Mouse (Mus musculus) adrenal gland, adult 2 months (tissue): ENCODE measurements around the gene Prr14l. TPM values are rescaled to one million over a fixed set of nuclear protein-coding genes. Genes with fewer than 3 reads are reported as not detected.

ENCODE experiments used
- polyA plus RNA-seq: library from polyadenylated mRNA; depleted of rRNA; stranded (reverse); fragments of >200 nt; gene quantifications from 2 replicates; pipeline ENCODE4 v1.2.3, GENCODE M21; 2012; rRNA removed
- total RNA-seq, 2 experiments: library from RNA; stranded (reverse); gene quantifications; 2 replicates each; pipeline ENCODE4 v1.2.3; 2021

The Prr14l gene
- total and polyA plus RNA-seq, 3 experiments, result 10.6 to 45.6 (median 25.1) TPM

Other genes starting within 250 kb of the Prr14l start
- gene Yes1, start 243.1 kb downstream of the Prr14l start, total RNA-seq, result 10 to 100 TPM; 42.3 to 43.3 TPM
- gene Yes1, start 243.1 kb downstream of the Prr14l start, polyA plus RNA-seq, result 5.4 and 5.5 TPM in 2 replicates
- 10 to 100 TPM; 55.1 to 64.3 TPM for gene Pisd, start 68.6 kb downstream of the Prr14l start, total RNA-seq
- gene Pisd, start 68.6 kb downstream of the Prr14l start, polyA plus RNA-seq, result 64.6 and 72.8 TPM in 2 replicates
- 1 to 10 TPM in 1 of 2 experiments, not detected in 1; 5.2 TPM for gene Gm20671, start 27.1 kb downstream of the Prr14l start, total RNA-seq
- gene Gm20671, start 27.1 kb downstream of the Prr14l start, polyA plus RNA-seq, result 11.5 and 14.2 TPM in 2 replicates
- gene Depdc5, start 9.4 kb upstream of the Prr14l start, total RNA-seq, result 10 to 100 TPM; 28.6 to 33.3 TPM
- gene Depdc5, start 9.4 kb upstream of the Prr14l start, polyA plus RNA-seq, result 8.0 and 8.6 TPM in 2 replicates
- gene Ywhah, start 164.6 kb upstream of the Prr14l start, total RNA-seq, result 100 to 1,000 TPM; 167 to 190 TPM
- 128 and 132 TPM in 2 replicates for gene Ywhah, start 164.6 kb upstream of the Prr14l start, polyA plus RNA-seq
- gene Slc5a1, start 250.0 kb upstream of the Prr14l start, total RNA-seq, result not detected
- 0.03 TPM in 1 of 2 replicates, not detected in the other for gene Slc5a1, start 250.0 kb upstream of the Prr14l start, polyA plus RNA-seq